Mouse (Mus musculus) CH12.LX (cell line): Measurements from ENCODE around the gene Icmt. TPM values are rescaled to one million over a fixed set of nuclear protein-coding genes. Genes with fewer than 3 reads are reported as not detected.

ENCODE experiments used
- DNase-seq: peaks from one replicate; pipeline ENCODE4 v3.0.0-alpha.2; 2013; ENCODE audit errors: extremely low read depth
- H3K27ac ChIP-seq: 2 replicates; pipeline ENCODE4 v1.5.1; 2012; ENCODE audit warnings: low read depth, mild to moderate bottlenecking, control low read depth, moderate library complexity; ENCODE audit not compliant: insufficient read depth
- H3K27me3 ChIP-seq: replicated peaks from 2 replicates; pipeline ENCODE3; 2012; ENCODE audit warnings: inconsistent platforms
- H3K36me3 ChIP-seq, 2 experiments: replicated peaks in 1 of 2; 2 replicates each; pipeline versions ENCODE3 to v1.6.1; 2012; ENCODE audit warnings: inconsistent platforms in 1 of 2, low read length in 1 of 2, mild to moderate bottlenecking in 1 of 2, mixed read lengths in 1 of 2, moderate library complexity in 1 of 2; ENCODE audit not compliant: control insufficient read depth in 1 of 2, insufficient read depth in 1 of 2
- H3K4me1 ChIP-seq, 2 experiments: 2 replicates each; pipeline ENCODE4 v1.6.1; 2012; ENCODE audit warnings: inconsistent platforms in 1 of 2, moderate library complexity in 1 of 2; ENCODE audit not compliant: insufficient read depth in 2 of 2, control insufficient read depth in 1 of 2
- H3K4me2 ChIP-seq: 2 replicates; pipeline ENCODE4 v1.6.1; 2012; ENCODE audit warnings: low read depth, mild to moderate bottlenecking, control low read depth; ENCODE audit not compliant: poor library complexity, insufficient read depth, severe bottlenecking
- H3K4me3 ChIP-seq, 3 experiments: fragments of 150-350 bp in 1 of 3; sonication (generic) in 1 of 3; replicated peaks in 1 of 3; 2 replicates each; pipeline versions ENCODE3 to v1.5.1; 2011 to 2012; ENCODE audit warnings: low read depth in 2 of 3, low read length in 2 of 3, mild to moderate bottlenecking in 2 of 3, moderate library complexity in 2 of 3, control low read depth in 1 of 3, improper control_type of control experiment in 1 of 3, inconsistent platforms in 1 of 3, mixed read lengths in 1 of 3; ENCODE audit not compliant: poor library complexity in 1 of 3
- H3K79me2 ChIP-seq: replicated peaks from 2 replicates; pipeline ENCODE4 v1.6.1; 2012; ENCODE audit warnings: mild to moderate bottlenecking, moderate library complexity; ENCODE audit not compliant: control insufficient read depth, poor library complexity, insufficient read depth, severe bottlenecking; ENCODE audit errors: extremely low read depth
- H3K9ac ChIP-seq: 2 replicates; pipeline ENCODE4 v1.6.1; 2012; ENCODE audit warnings: low read depth, mild to moderate bottlenecking, control low read depth, moderate library complexity; ENCODE audit not compliant: insufficient read depth
- H3K9me3 ChIP-seq: replicated peaks from 2 replicates; pipeline ENCODE3; 2012; ENCODE audit warnings: low read length, inconsistent platforms, mixed read lengths
- BHLHE40 ChIP-seq: IDR thresholded peaks from 2 replicates; pipeline ENCODE4 v1.6.1; 2011; ENCODE audit warnings: mild to moderate bottlenecking, low read depth, low read length, improper control_type of control experiment
- E2F4 ChIP-seq: IDR thresholded peaks from 2 replicates; pipeline ENCODE4 v1.6.1; 2011; ENCODE audit warnings: low read depth, low read length, improper control_type of control experiment; ENCODE audit not compliant: insufficient replicate concordance
- ELF1 ChIP-seq: IDR thresholded peaks from 2 replicates; pipeline ENCODE4 v1.6.1; 2014; ENCODE audit warnings: low read depth, mild to moderate bottlenecking, inconsistent platforms, low read length, improper control_type of control experiment
- ETS1 ChIP-seq: conservative IDR thresholded peaks from 2 replicates; pipeline ENCODE4 v1.6.1; 2012; ENCODE audit warnings: low read depth, mild to moderate bottlenecking, inconsistent platforms, low read length, improper control_type of control experiment, moderate library complexity
- GABPA ChIP-seq: IDR thresholded peaks from 2 replicates; pipeline ENCODE4 v1.6.1; 2012; ENCODE audit warnings: low read depth, low read length, improper control_type of control experiment, inconsistent platforms; ENCODE audit not compliant: insufficient replicate concordance
- IRF4 ChIP-seq: IDR thresholded peaks from 2 replicates; pipeline ENCODE4 v1.6.1; 2014; ENCODE audit warnings: low read depth, mild to moderate bottlenecking, inconsistent platforms, low read length, improper control_type of control experiment
- JUN ChIP-seq: IDR thresholded peaks from 2 replicates; pipeline ENCODE4 v1.6.1; 2011; ENCODE audit warnings: low read depth, mild to moderate bottlenecking, low read length, improper control_type of control experiment, moderate library complexity; ENCODE audit not compliant: insufficient read depth
- JUND ChIP-seq: conservative IDR thresholded peaks from 2 replicates; pipeline ENCODE4 v1.6.1; 2011; ENCODE audit warnings: low read depth, low read length, improper control_type of control experiment
- KAT2A ChIP-seq: IDR thresholded peaks from 2 replicates; pipeline ENCODE4 v1.6.1; 2012; ENCODE audit warnings: low read length, improper control_type of control experiment, inconsistent platforms; ENCODE audit not compliant: insufficient replicate concordance
- MAFK ChIP-seq: IDR thresholded peaks from 2 replicates; pipeline ENCODE4 v1.6.1; 2011; ENCODE audit warnings: low read length, improper control_type of control experiment; ENCODE audit not compliant: insufficient replicate concordance
- MAX ChIP-seq: IDR thresholded peaks from 2 replicates; pipeline ENCODE4 v1.6.1; 2011; ENCODE audit warnings: low read length, improper control_type of control experiment
- MYC ChIP-seq: IDR thresholded peaks from 2 replicates; pipeline ENCODE4 v1.6.1; 2011; ENCODE audit warnings: low read depth, mild to moderate bottlenecking, improper control_type of control experiment, low read length
- NRF1 ChIP-seq: IDR thresholded peaks from 2 replicates; pipeline ENCODE4 v1.6.1; 2014; ENCODE audit warnings: low read depth, mild to moderate bottlenecking, inconsistent platforms, low read length, improper control_type of control experiment, moderate library complexity
- RAD21 ChIP-seq: IDR thresholded peaks from 2 replicates; pipeline ENCODE4 v1.6.1; 2011; ENCODE audit warnings: low read depth, mild to moderate bottlenecking, low read length, improper control_type of control experiment, moderate library complexity
- RCOR1 ChIP-seq: conservative IDR thresholded peaks from 2 replicates; pipeline ENCODE4 v1.6.1; 2012; ENCODE audit warnings: low read depth, mild to moderate bottlenecking, inconsistent platforms, low read length, improper control_type of control experiment
- UBTF ChIP-seq: IDR thresholded peaks from 2 replicates; pipeline ENCODE4 v1.6.1; 2012; ENCODE audit warnings: low read depth, mild to moderate bottlenecking, inconsistent platforms, low read length, improper control_type of control experiment, moderate library complexity
- USF1 ChIP-seq: IDR thresholded peaks from 2 replicates; pipeline ENCODE4 v1.6.1; 2014; ENCODE audit warnings: low read depth, mild to moderate bottlenecking, inconsistent platforms, low read length, improper control_type of control experiment
- USF2 ChIP-seq: conservative IDR thresholded peaks from 2 replicates; pipeline ENCODE4 v1.6.1; 2011; ENCODE audit warnings: low read depth, low read length, improper control_type of control experiment
- dilution Hi-C: fragments of 300-500 bp; cut with MboI; formaldehyde crosslinking; loops from 2 replicates; pipeline ENCODE4 v1.14.3; 2020; ENCODE audit warnings: low sequenced_read_pairs; ENCODE audit not compliant: extremely low pct_unique_long_range_greater_than_20kb, extremely low pct_ligation_motif_present
- in situ Hi-C: fragments of 300-500 bp; cut with MboI; formaldehyde crosslinking; loops from 3 replicates; pipeline ENCODE4 v1.14.3; 2019; ENCODE audit warnings: low sequenced_read_pairs, low pct_ligation_motif_present, low pct_unique_long_range_greater_than_20kb, mixed read lengths
- polyA plus RNA-seq: library from polyadenylated mRNA; unstranded; fragments of >175 nt; gene quantifications from 2 replicates; pipeline ENCODE4 v1.2.1, GENCODE M21; 2012; ENCODE audit warnings: low read depth; ENCODE audit not compliant: insufficient read length
- total RNA-seq, 2 experiments: library from RNA; depleted of rRNA; stranded (reverse); fragments of 300-350 nt in 1 of 2; fragments of >200 nt in 1 of 2; gene quantifications; 2 replicates each; pipeline ENCODE4 v1.2.3; 2012 to 2014

The Icmt gene
- total and polyA plus RNA-seq, 3 experiments = 18.5 to 29.8 (median 21.5) TPM

- Histone ChIP-seq H3K4me2 (no peak overlapping the region), H3K4me1 (peaks cover 0 to 6% of the 10 kb centered on the region in 2 experiments; a peak in 2 of 4 replicates), H3K9me3 (no peaks in the 10 kb centered on the region), H3K9ac (no peak overlapping the region), H3K4me3 (no peak overlapping the region), H3K27me3 (peaks cover 22% of the 10 kb centered on the region), H3K27ac (no peak overlapping the region), H3K79me2 (no peaks in the 10 kb centered on the region), H3K36me3 (peaks cover 6 to 21% of the 10 kb centered on the region in 2 experiments)
- TF ChIP-seq IRF4 (no peak), UBTF (no peak), JUN (no peak), KAT2A (no peak), MAX (no peak), ETS1 (no peak), BHLHE40 (no peak), E2F4 (no peak), GABPA (no peak), RCOR1 (no peak)
- in situ Hi-C loops = no loop called here
- dilution Hi-C loops = no loop called here
- DNase-seq = no peak
These were observed 15.2 kb downstream of the Icmt start for GRCm38 (mm10) chr4:152312186-152312585.

- DNase-seq = no peak
- Histone ChIP-seq H3K27me3 (peaks cover 30% of the 10 kb centered on the region), H3K79me2 (no peaks in the 10 kb centered on the region), H3K27ac (no peak overlapping the region), H3K9ac (no peak overlapping the region), H3K36me3 (peaks cover 6 to 13% of the 10 kb centered on the region in 2 experiments), H3K4me2 (no peak overlapping the region), H3K9me3 (no peaks in the 10 kb centered on the region), H3K4me3 (no peak overlapping the region), H3K4me1 (peaks cover 0 to 6% of the 10 kb centered on the region in 2 experiments; a peak in 2 of 4 replicates)
- TF ChIP-seq E2F4 (no peak), USF1 (no peak), JUND (no peak), USF2 (no peak), BHLHE40 (no peak), NRF1 (no peak), ELF1 (no peak), RAD21 (no peak), MAFK (no peak), JUN (no peak), IRF4 (no peak), MYC (no peak)
- in situ Hi-C loops (no loop called here), dilution Hi-C loops (no loop called here)
These were observed 16.2 kb downstream of the Icmt start for GRCm38 (mm10) chr4:152313211-152313632.
